Mouse (Mus musculus) naive thymus-derived CD4-positive, alpha-beta T cell, adult 2 months (primary cell): ENCODE measurements around the gene Ubr4.
A peak's percentile ranks its signal among the peaks of the same experiment; 100 is the strongest.
"Not testable (repeated sequence)": the region's sequence is repeated elsewhere in the genome, so short reads cannot be mapped to it uniquely, and the experiment has no call there.

Experiments used
- DNase-seq: peaks from one replicate; pipeline ENCODE4 v3.0.0-alpha.2; 2011; ENCODE audit warnings: low read depth

The Ubr4 gene

GRCm38 (mm10) chr4:139357211-139357610, 4.8 kb downstream of the Ubr4 start:
- no peak for DNase-seq

- DNase-seq = no peak
Measured at GRCm38 (mm10) chr4:139360761-139361548, 8.5 kb downstream of the Ubr4 start.

GRCm38 (mm10) chr4:139367336-139367735, 14.9 kb downstream of the Ubr4 start:
- DNase-seq = no peak

GRCm38 (mm10) chr4:139368038-139368437, 15.6 kb downstream of the Ubr4 start:
- no peak for DNase-seq

GRCm38 (mm10) chr4:139373130-139373529, 20.7 kb downstream of the Ubr4 start:
- DNase-seq = no peak

- no peak for DNase-seq
Measured at GRCm38 (mm10) chr4:139373531-139373930, 21.1 kb downstream of the Ubr4 start.

- no peak for DNase-seq
Measured at GRCm38 (mm10) chr4:139379719-139380118, 27.3 kb downstream of the Ubr4 start.

GRCm38 (mm10) chr4:139380207-139380748, 27.9 kb downstream of the Ubr4 start:
- peak; percentile 100 for DNase-seq

GRCm38 (mm10) chr4:139380775-139381451, 28.5 kb downstream of the Ubr4 start:
- no peak for DNase-seq

- no peak for DNase-seq
Measured at GRCm38 (mm10) chr4:139381452-139381845, 29.0 kb downstream of the Ubr4 start.

- no peak for DNase-seq
Measured at GRCm38 (mm10) chr4:139382231-139382630, 29.8 kb downstream of the Ubr4 start.

- DNase-seq = not testable (repeated sequence)
Measured at GRCm38 (mm10) chr4:139385841-139386240, 33.4 kb downstream of the Ubr4 start.

GRCm38 (mm10) chr4:139386869-139387319, 34.5 kb downstream of the Ubr4 start:
- no peak for DNase-seq

GRCm38 (mm10) chr4:139389557-139389956, 37.1 kb downstream of the Ubr4 start:
- DNase-seq = no peak

GRCm38 (mm10) chr4:139395431-139395830, 43.0 kb downstream of the Ubr4 start:
- DNase-seq = no peak

GRCm38 (mm10) chr4:139400487-139400886, 48.1 kb downstream of the Ubr4 start:
- DNase-seq = no peak

GRCm38 (mm10) chr4:139403214-139403613, 50.8 kb downstream of the Ubr4 start:
- no peak for DNase-seq

GRCm38 (mm10) chr4:139411351-139411750, 58.9 kb downstream of the Ubr4 start:
- DNase-seq = no peak

GRCm38 (mm10) chr4:139417868-139418267, 65.5 kb downstream of the Ubr4 start:
- no peak for DNase-seq

GRCm38 (mm10) chr4:139421621-139422020, 69.2 kb downstream of the Ubr4 start:
- no peak for DNase-seq

GRCm38 (mm10) chr4:139422409-139422808, 70.0 kb downstream of the Ubr4 start:
- no peak for DNase-seq

GRCm38 (mm10) chr4:139423270-139423669, 70.9 kb downstream of the Ubr4 start:
- DNase-seq = no peak

- peak; percentile 43 for DNase-seq
Measured at GRCm38 (mm10) chr4:139430176-139430575, 77.8 kb downstream of the Ubr4 start.
